Mouse (Mus musculus): ENCODE measurements around the gene Kpna6.

GRCm38 (mm10) chr4:129624281-129625028 lies 48.1 kb downstream of the Kpna6 start:
- TF ChIP-seq CTCF (IDR thresholded peaks at IDR 0.05; ENCODE audit: low read depth): no peak
- TF ChIP-seq EP300 (optimal IDR thresholded peaks at IDR 0.05): no peak
